ENCODE assay signal across 7 mouse cellular contexts in the genomic region with DNA sequence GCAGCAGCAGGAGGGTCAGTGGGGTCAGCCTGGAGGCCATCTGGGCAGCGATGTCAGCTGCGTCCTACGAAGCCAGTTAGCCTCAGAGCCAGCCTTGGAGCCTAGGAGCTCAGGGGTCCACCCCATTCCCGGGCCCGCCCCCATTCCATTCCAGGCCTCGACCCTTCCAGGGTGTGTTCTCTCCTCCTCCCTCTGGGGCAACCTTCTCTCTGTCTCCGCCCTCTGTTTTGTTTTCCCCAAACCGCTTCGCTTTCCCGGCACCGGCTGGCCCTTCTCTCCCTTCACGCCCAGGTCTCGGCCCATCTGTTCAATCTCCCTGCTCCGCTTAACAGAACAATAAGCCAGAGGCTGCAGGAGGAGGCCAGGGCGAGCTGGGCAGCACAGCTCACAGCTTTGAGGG. TPM values are rescaled to one million over a fixed set of nuclear protein-coding genes. Genes with fewer than 3 reads are reported as not detected.
A peak's percentile ranks its signal among the peaks of the same experiment; 100 is the strongest.
DNase-seq lines count a peak whose midpoint lies in the region; ATAC-seq lines count a peak whose summit lies in the region.

No protein-coding gene starts in this region.

- peak; percentile 90 for ATAC-seq in intestine, embryonic 14.5 days (replicated peaks; ENCODE audit: low FRiP score, low TSS enrichment, low read depth)
- ATAC-seq in liver, embryonic 11.5 days (replicated peaks; ENCODE audit: low FRiP score): peak; percentile 79
- ATAC-seq in neural tube, embryonic 11.5 days (ENCODE audit: insufficient read depth, low FRiP score, low TSS enrichment): peak; percentile 90

- peaks cover 13% of the 10 kb centered on the region for H3K4me1 ChIP-seq in intestine, embryonic 14.5 days (replicated peaks; ENCODE audit: control insufficient read depth, insufficient read depth, low read length)
- peaks cover 6% of the 10 kb centered on the region; the same call in 1 of the 2 replicates for H3K4me1 ChIP-seq in liver, embryonic 11.5 days (replicated peaks; ENCODE audit: control insufficient read depth, insufficient read depth, low read length)
- H3K4me1 ChIP-seq in neural tube, embryonic 11.5 days (ENCODE audit: control insufficient read depth, insufficient read depth, low read length): peaks cover 3% of the 10 kb centered on the region; the same call in 1 of the 2 replicates

- no peaks in the 10 kb centered on the region for H3K27me3 ChIP-seq in intestine, embryonic 14.5 days (replicated peaks; ENCODE audit: control insufficient read depth, insufficient read depth, low read length)
- peaks cover 2% of the 10 kb centered on the region for H3K27me3 ChIP-seq in liver, embryonic 11.5 days (replicated peaks; ENCODE audit: control insufficient read depth, insufficient read depth, low read length)
- no peaks in the 10 kb centered on the region for H3K27me3 ChIP-seq in neural tube, embryonic 11.5 days (ENCODE audit: control insufficient read depth, insufficient read depth, low read length)

- peak overlapping the region; percentile 58 for H3K4me2 ChIP-seq in intestine, embryonic 14.5 days (ENCODE audit: low read length)
- H3K4me2 ChIP-seq in liver, embryonic 11.5 days: peak overlapping the region; percentile 47
- H3K4me2 ChIP-seq in neural tube, embryonic 11.5 days (ENCODE audit: low read depth): peak overlapping the region; percentile 46

- peak overlapping the region; percentile 73 for H3K27ac ChIP-seq in intestine, embryonic 14.5 days (ENCODE audit: low read depth)
- H3K27ac ChIP-seq in liver, embryonic 11.5 days (ENCODE audit: low read depth, low read length): 0 out of 2 replicates have a peak overlapping the region, but pooled peaks have one; percentile 35
- H3K27ac ChIP-seq in neural tube, embryonic 11.5 days (ENCODE audit: low read depth, low read length): peak overlapping the region; percentile 81

- H3K9me3 ChIP-seq in intestine, embryonic 14.5 days (ENCODE audit: control insufficient read depth, low read length): no peaks in the 10 kb centered on the region
- H3K9me3 ChIP-seq in liver, embryonic 11.5 days (ENCODE audit: control insufficient read depth, low read length): no peaks in the 10 kb centered on the region
- H3K9me3 ChIP-seq in neural tube, embryonic 11.5 days (ENCODE audit: control insufficient read depth, low read length): no peaks in the 10 kb centered on the region

- DNase-seq in brain, adult 2 months (ENCODE audit: low read depth, low spot score): peak; percentile 90
- DNase-seq in embryo, embryonic 10 days (ENCODE audit: low spot score): peak; percentile 92
- DNase-seq in gastrocnemius, postnatal 36 days: peak; percentile 67 to 84
- peak; percentile 74 for DNase-seq in intestine, embryonic 14.5 days (ENCODE audit: low spot score)
- DNase-seq in liver, embryonic 11.5 days (ENCODE audit: low spot score): peak; percentile 56
- DNase-seq in neural tube, embryonic 11.5 days (ENCODE audit: low spot score): peak; percentile 77
- peak; percentile 79 to 81 for DNase-seq in urinary bladder, postnatal 4 days (ENCODE audit: low spot score in 2 of 2)

- H3K4me3 ChIP-seq in intestine, embryonic 14.5 days (ENCODE audit: low read depth, low read length): peak overlapping the region; percentile 28
- H3K4me3 ChIP-seq in liver, embryonic 11.5 days (ENCODE audit: low read depth, low read length): peak overlapping the region; percentile 31
- peak overlapping the region; percentile 24 for H3K4me3 ChIP-seq in neural tube, embryonic 11.5 days (ENCODE audit: low read depth, low read length)

- intact Hi-C loops in gastrocnemius, postnatal 36 days (cut with DNase I): no loop called here

- 3% methylated on average over 15 of the region's 15 CpGs for WGBS in intestine, embryonic 14.5 days
- 11% methylated on average over 15 of the region's 15 CpGs for WGBS in liver, embryonic 11.5 days
- 0% methylated on average over 14 of the region's 15 CpGs for WGBS in neural tube, embryonic 11.5 days

- H3K9ac ChIP-seq in intestine, embryonic 14.5 days (ENCODE audit: low read length): peak overlapping the region; percentile 35
- 0 out of 2 replicates have a peak overlapping the region, but pooled peaks have one; percentile 4 for H3K9ac ChIP-seq in liver, embryonic 11.5 days (ENCODE audit: low read depth, low read length)
- peak overlapping the region; percentile 61 for H3K9ac ChIP-seq in neural tube, embryonic 11.5 days (ENCODE audit: low read length)

- H3K36me3 ChIP-seq in intestine, embryonic 14.5 days (ENCODE audit: control insufficient read depth, insufficient read depth, low read length): no peaks in the 10 kb centered on the region
- H3K36me3 ChIP-seq in liver, embryonic 11.5 days (ENCODE audit: control insufficient read depth, insufficient read depth, low read length): no peaks in the 10 kb centered on the region
- no peaks in the 10 kb centered on the region for H3K36me3 ChIP-seq in neural tube, embryonic 11.5 days (ENCODE audit: control insufficient read depth, insufficient read depth, low read length)

RNA-seq across cellular contexts. Expression of a gene that starts 0.5 kb away (rescaled TPM):
- total RNA-seq in gastrocnemius, postnatal 36 days (2021): 10 to 100 TPM; 44.8 to 46.5 TPM
- 60.9 and 73.4 TPM in 2 replicates for polyA plus RNA-seq in intestine, embryonic 14.5 days (2014; fragmentation: Nextera tagmentation; extraction: Ambion mirVana)
- 38.4 and 43.2 TPM in 2 replicates for polyA plus RNA-seq in liver, embryonic 11.5 days (2014; fragmentation: Nextera tagmentation; extraction: Ambion mirVana)
- 30.9 and 31.9 TPM in 2 replicates for polyA plus RNA-seq in neural tube, embryonic 11.5 days (2014; fragmentation: Nextera tagmentation; extraction: Ambion mirVana)

RNA-seq across cellular contexts. Expression of a gene that starts 23.9 kb away (rescaled TPM):
- 1 to 10 TPM; 2.6 to 3.5 TPM for total RNA-seq in gastrocnemius, postnatal 36 days (2021)
- polyA plus RNA-seq in intestine, embryonic 14.5 days (2014; fragmentation: Nextera tagmentation; extraction: Ambion mirVana): 33.2 and 33.3 TPM in 2 replicates
- polyA plus RNA-seq in liver, embryonic 11.5 days (2014; fragmentation: Nextera tagmentation; extraction: Ambion mirVana): 112 and 114 TPM in 2 replicates
- polyA plus RNA-seq in neural tube, embryonic 11.5 days (2014; fragmentation: Nextera tagmentation; extraction: Ambion mirVana): 32.8 and 34.9 TPM in 2 replicates

RNA-seq across cellular contexts. Expression of a gene that starts 31.3 kb away (rescaled TPM):
- total RNA-seq in gastrocnemius, postnatal 36 days (2021): under 1 TPM in 1 of 2 experiments, not detected in 1; 0.51 TPM
- polyA plus RNA-seq in intestine, embryonic 14.5 days (2014; fragmentation: Nextera tagmentation; extraction: Ambion mirVana): 4.6 and 5.3 TPM in 2 replicates
- polyA plus RNA-seq in liver, embryonic 11.5 days (2014; fragmentation: Nextera tagmentation; extraction: Ambion mirVana): 2.9 and 3.3 TPM in 2 replicates
- 4.5 and 5.1 TPM in 2 replicates for polyA plus RNA-seq in neural tube, embryonic 11.5 days (2014; fragmentation: Nextera tagmentation; extraction: Ambion mirVana)

RNA-seq across cellular contexts. Expression of a gene that starts 40.9 kb away (rescaled TPM):
- under 1 TPM; 0.35 to 0.61 TPM for total RNA-seq in gastrocnemius, postnatal 36 days (2021)
- polyA plus RNA-seq in intestine, embryonic 14.5 days (2014; fragmentation: Nextera tagmentation; extraction: Ambion mirVana): 6.9 and 8.8 TPM in 2 replicates
- polyA plus RNA-seq in liver, embryonic 11.5 days (2014; fragmentation: Nextera tagmentation; extraction: Ambion mirVana): 11.4 and 14.2 TPM in 2 replicates
- polyA plus RNA-seq in neural tube, embryonic 11.5 days (2014; fragmentation: Nextera tagmentation; extraction: Ambion mirVana): 10.5 and 12.9 TPM in 2 replicates

RNA-seq across cellular contexts. Expression of a gene that starts 47.6 kb away (rescaled TPM):
- 1 to 10 TPM; 2.8 to 3.6 TPM for total RNA-seq in gastrocnemius, postnatal 36 days (2021)
- polyA plus RNA-seq in intestine, embryonic 14.5 days (2014; fragmentation: Nextera tagmentation; extraction: Ambion mirVana): 25.7 and 29.0 TPM in 2 replicates
- polyA plus RNA-seq in liver, embryonic 11.5 days (2014; fragmentation: Nextera tagmentation; extraction: Ambion mirVana): 59.3 and 63.4 TPM in 2 replicates
- 47.2 and 48.5 TPM in 2 replicates for polyA plus RNA-seq in neural tube, embryonic 11.5 days (2014; fragmentation: Nextera tagmentation; extraction: Ambion mirVana)

Comparison
In these comparisons a context has a peak if more than half of its experiments do, and no peak if none do; other contexts are left out.
1. Peak in every context shown above with its lines: DNase-seq, ATAC-seq, H3K4me3 ChIP-seq and H3K27ac ChIP-seq.
2. H3K9ac ChIP-seq: peak in every context shown above with its lines; median percentile 61 in neural tube, embryonic 11.5 days; 35 in intestine, embryonic 14.5 days; 4 in liver, embryonic 11.5 days.